Mouse (Mus musculus) left cerebral cortex, postnatal 10 days (tissue): ENCODE measurements around the gene Cpa1. TPM values are rescaled to one million over a fixed set of nuclear protein-coding genes. Genes with fewer than 3 reads are reported as not detected.

Source experiments
- DNase-seq, 2 experiments: peaks; one replicate each; pipeline ENCODE4 v3.0.0; 2021 to 2022; ENCODE audit warnings: low spot score in 2 of 2, mixed read lengths in 1 of 2; ENCODE audit errors: extremely low spot score in 1 of 2
- intact Hi-C: fragments of 180-260 bp; cut with DNase I; formaldehyde crosslinking; loops from one replicate; pipeline ENCODE4 v1.15.1; 2025
- total RNA-seq, 2 experiments: library from RNA; stranded (reverse); gene quantifications; 2 replicates each; pipeline ENCODE4 v1.2.3; 2021

Gene Cpa1
- total RNA-seq, 2 experiments from 2014 or later, result not detected

DNA sequence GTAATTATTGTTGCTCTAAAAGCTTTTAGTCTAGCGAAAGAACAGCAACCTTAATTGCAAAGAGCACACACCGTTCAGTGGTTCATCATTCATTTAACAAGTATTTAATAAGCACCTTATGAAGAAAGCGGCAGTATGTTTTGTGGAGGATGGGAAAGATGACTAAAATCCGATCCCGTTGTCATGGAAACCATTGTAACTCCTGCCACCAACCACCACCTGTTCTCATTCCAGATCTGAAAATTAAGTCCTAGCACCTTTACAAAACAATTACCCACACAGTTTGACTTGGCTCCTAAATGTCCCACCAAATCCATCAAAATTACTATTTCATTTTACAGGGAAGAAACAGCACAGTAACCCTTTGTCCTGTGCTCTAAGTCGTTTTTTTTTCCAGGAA is 55.2 kb downstream of the Cpa1 start:
- peak in 1 of 2 experiments; percentile 48 for DNase-seq
- intact Hi-C loops, result no loop called here

Other genes with a start within 250 kb of the Cpa1 start
- 10 to 100 TPM; 29.0 to 29.1 TPM for gene Zc3hc1, start 248.2 kb upstream of the Cpa1 start, total RNA-seq
- 100 to 1,000 TPM; 151 to 161 TPM for gene Klhdc10, start 237.3 kb upstream of the Cpa1 start, total RNA-seq
- gene Tmem209, start 129.4 kb upstream of the Cpa1 start, total RNA-seq, result 10 to 100 TPM; 16.3 to 16.6 TPM
- gene Ssmem1, start 129.4 kb upstream of the Cpa1 start, total RNA-seq, result 1 to 10 TPM in 1 of 2 experiments, under 1 TPM in 1; 0.39 to 1.4 TPM
- gene Cpa2, start 97.6 kb upstream of the Cpa1 start, total RNA-seq, result 1 to 10 TPM; 3.6 to 4.6 TPM
- gene Cpa4, start 70.8 kb upstream of the Cpa1 start, total RNA-seq, result under 1 TPM; 0.15 to 0.16 TPM
- not detected for gene Cpa5, start 28.2 kb upstream of the Cpa1 start, total RNA-seq
- 1 to 10 TPM; 7.1 to 7.8 TPM for gene Cep41, start 54.5 kb downstream of the Cpa1 start, total RNA-seq
- gene Mest, start 84.3 kb downstream of the Cpa1 start, total RNA-seq, result 100 to 1,000 TPM; 102 to 105 TPM